Mouse (Mus musculus) adrenal gland, postnatal 10 days (tissue): ENCODE measurements around the gene Atp1b2. TPM values are rescaled to one million over a fixed set of nuclear protein-coding genes. Genes with fewer than 3 reads are reported as not detected.

Experiments used
- DNase-seq: peaks from one replicate; pipeline ENCODE4 v3.0.0; 2021; ENCODE audit warnings: mixed read lengths
- total RNA-seq, 2 experiments: library from RNA; stranded (reverse); gene quantifications; 2 replicates each; pipeline ENCODE4 v1.2.3; 2021

Atp1b2 gene
- total RNA-seq, 2 experiments from 2014 or later = 38.6 to 52.9 TPM

DNA sequence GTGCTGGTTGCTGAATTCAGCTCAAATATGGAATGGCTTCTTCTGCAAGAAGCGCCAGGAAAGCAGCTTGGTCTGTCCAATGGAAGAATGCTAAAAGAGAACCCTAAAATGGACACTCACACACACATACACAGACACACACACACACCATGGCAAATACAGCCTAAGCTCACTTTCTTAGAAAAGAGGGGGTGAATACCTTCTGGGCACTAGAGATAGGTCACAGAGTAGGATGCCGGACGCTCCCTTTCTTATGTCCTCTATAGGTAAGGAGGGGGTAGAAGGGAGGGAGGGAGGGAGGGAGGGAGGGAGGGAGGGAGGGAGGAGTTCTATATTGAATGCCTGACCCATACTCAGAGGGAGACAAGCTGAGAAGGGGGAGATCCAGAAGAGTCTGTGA, 2.8 kb upstream of the Atp1b2 start:
- no peak for DNase-seq

DNA sequence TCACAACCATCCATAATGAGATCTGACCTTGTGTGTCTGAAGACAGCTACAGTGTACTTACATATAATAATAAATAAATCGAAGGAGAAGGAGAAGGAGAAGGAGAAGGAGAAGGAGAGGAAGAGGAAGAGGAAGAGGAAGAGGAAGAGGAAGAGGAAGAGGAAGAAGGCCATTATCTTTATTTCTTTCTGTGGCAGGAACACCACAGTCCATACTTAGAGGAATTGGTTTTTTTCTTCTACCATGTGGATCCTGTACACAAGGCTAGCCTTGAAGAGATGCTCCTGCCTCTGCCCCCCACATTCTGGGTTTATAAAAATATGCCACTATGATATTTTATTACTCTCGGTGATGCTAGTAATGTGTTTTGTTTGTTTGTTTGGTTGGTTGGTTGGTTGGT, 1.1 kb upstream of the Atp1b2 start:
- no peak for DNase-seq

GRCm38 (mm10) chr11:69606491-69606795, 701 bp upstream of the Atp1b2 start:
- no peak for DNase-seq

- peak; percentile 38 for DNase-seq
Observed at GRCm38 (mm10) chr11:69604795-69605664, 712 bp downstream of the Atp1b2 start.

GRCm38 (mm10) chr11:69604347-69604746, 1.4 kb downstream of the Atp1b2 start:
- DNase-seq = no peak

DNA sequence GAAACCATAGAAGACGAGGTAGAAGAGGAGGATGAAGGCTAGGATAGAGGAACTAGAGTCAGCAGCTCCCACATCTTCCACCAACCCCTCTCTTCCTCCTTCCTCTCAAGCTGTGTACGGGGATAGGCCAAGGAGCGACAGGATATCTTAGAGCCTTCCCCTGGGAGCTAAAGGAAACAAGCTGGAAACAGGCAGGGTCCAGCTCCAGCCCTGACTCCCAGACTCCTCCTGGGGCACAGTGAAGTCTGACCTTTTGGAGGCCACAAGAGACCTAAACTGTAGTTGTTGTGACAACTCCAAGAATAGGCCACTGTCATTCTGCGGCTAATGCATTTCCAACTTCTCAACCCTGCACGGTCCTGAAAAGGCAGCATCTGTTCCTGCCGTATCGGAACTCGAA, 2.2 kb downstream of the Atp1b2 start:
- no peak for DNase-seq

DNA sequence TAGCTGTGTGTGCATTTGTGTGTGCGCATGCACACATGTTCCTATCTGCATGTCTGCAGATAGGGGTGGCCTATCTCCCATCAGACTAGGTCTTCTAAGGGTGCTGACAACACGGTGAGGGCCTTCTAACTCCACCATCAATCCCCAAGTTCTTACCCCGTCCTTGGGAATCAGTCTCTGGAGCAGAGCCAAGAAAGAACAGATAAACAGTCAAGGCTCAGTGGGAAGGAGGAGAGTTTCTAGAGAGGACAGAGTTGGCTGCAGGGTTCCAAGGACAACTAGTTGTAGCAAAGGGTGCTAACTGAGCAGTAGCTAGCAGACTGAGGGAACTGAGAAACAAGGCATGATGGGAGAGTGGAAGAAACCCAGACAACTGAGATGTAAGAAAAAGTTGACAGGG, 4.0 kb downstream of the Atp1b2 start:
- peak; percentile 44 for DNase-seq

- peak; percentile 77 for DNase-seq
Observed at GRCm38 (mm10) chr11:69600098-69600497, 5.6 kb downstream of the Atp1b2 start.

- no peak for DNase-seq
Observed at GRCm38 (mm10) chr11:69599436-69599835, 6.3 kb downstream of the Atp1b2 start.

DNA sequence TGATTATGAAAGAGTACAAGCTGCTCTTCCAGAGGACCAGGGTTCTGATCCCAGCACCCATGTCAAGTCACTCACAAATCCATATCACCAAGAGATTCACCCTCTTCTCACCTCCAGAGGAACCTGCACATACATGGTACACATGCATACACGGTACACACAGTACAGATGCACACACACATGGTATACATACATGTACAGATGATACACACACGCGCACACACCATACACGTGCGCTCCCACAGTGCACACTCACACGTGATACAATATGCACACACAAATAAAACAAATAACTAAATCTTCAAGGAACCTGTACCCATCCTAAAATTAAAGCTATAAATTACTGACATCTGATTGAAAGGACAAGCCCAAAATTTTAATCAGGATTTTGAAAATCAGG, 10.9 kb downstream of the Atp1b2 start:
- no peak for DNase-seq

DNA sequence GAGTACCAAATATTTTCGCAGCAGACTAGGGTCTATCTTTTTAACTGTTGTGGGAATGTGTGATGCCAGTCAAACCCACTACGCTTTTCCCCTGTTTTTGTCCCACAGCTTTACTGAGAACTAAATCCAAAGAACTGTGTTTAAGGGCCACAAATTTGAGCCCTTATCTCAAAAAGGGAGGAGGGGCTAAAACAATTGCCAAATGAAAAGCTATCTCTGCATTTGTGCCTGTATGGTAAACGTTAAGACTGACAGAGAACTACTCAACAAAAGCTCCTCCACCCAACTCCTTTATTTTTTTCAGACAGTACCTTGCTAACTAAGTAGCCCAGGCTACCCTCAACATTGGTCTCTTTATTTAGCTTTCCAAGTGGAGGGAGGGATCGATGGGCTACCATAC, 12.9 kb downstream of the Atp1b2 start:
- DNase-seq = no peak

- DNase-seq = no peak
Observed at GRCm38 (mm10) chr11:69591899-69592637, 13.7 kb downstream of the Atp1b2 start.

- DNase-seq = no peak
Observed at GRCm38 (mm10) chr11:69591424-69591823, 14.3 kb downstream of the Atp1b2 start.

DNA sequence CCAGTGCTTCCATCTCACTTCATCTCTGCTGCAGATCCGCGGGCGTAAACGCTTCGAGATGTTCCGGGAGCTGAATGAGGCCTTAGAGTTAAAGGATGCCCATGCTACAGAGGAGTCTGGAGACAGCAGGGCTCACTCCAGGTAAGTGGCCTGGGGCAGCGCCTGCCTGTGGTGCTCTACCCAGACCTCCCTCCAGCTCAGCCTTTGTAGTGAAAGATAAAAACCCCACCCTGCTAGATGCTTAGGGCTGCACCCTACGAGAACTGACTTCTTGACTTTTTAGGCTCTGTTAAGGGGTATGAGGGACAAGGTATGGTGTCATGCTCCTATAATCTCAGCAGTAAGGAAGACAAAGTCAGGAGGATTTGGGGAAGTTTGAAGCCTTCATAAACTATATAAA, 15.1 kb downstream of the Atp1b2 start:
- DNase-seq = no peak

- no peak for DNase-seq
Observed at GRCm38 (mm10) chr11:69589207-69589834, 16.4 kb downstream of the Atp1b2 start.

DNA sequence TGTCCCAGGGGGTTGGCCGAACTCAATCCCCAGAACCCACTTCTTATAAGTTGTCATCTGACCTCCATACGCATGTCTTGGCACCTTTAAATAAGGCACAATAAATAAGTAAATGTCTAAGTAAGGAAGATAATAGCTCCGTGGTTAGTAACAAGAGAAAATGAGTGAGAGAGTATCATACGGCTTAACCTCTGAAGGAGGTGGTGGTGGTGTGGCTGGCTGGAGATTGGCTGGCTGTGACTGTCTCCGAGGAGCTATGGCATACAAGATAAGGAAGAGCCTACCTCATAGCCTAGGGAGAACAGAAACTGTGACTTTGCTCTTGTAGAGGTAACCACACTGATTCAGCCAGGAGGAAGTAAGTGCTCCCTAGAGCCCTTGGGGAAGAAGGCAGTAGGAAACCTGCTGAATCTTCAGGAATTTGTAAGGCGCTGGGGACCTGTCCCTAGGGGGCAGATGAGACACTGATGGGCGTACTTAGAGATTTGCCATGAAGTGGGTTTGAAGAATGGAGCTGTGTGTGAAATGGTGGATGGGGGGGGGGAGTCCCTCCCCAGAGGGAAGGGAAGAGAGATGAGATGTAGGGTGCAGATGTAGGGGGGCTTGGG, 19.9 kb downstream of the Atp1b2 start:
- DNase-seq = no peak

DNA sequence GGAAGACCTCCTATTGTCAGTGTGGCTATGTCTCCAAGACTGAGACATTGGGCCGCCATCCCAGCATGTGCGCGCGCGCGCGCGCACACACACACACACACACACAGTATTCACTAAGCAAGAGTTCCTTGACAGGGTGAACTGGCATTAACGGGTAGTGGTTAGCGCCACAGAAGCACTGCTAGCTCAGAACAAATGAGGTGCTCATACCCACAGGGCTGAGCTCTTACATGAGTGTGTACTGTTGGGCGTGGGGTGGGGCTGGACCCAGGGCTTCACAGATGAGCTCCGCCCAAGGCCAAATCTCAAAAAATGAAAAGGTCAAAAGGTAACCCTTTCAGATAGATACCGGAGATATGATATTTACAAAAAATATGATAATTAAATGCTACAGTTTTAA, 20.8 kb downstream of the Atp1b2 start:
- no peak for DNase-seq

DNA sequence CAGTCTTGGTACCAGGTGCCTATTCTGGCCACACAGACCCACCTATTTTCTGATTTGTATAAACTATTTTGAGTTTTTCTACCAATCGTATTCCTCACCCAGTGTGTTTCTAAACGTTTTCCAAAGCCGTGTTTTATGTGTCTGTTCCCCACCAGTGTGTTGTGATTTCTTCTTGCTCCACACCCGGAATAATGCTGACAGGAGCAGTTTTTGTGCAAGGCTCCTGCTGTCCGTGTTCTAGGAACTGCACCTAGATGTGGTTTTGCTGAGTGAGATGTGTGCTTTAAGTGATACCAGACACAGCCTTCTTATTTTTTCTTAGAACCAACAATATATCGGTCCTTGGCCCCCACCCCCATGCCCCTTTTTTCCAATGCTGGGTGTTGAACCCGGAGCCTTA, 21.7 kb downstream of the Atp1b2 start:
- no peak for DNase-seq

DNA sequence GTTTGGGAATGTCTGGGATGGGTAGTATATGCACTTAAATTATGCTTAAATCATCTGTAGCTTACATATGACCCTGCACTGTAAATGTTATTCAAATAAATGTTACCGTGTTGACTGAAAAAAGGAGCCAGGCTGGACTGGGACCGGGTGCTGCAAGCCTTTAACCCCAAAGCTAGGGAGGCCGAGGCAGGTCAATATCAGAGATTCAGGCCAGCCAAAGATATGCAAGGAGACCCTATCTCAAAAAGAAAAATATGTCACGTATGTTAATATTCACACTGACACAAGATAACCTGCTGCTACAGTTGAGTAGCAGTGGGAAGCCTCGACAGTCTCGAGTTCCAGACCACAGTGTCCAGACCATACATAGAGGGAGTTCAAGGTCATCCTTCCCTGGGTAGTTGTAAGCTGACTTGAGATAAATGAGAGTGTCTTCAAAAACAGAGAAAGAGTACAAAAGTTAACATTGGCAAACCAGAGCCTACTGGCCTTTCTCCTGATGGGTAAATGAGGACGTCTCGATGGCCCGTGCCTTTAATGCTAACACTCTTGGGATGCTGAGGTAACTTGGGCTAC, 23.4 kb downstream of the Atp1b2 start:
- no peak for DNase-seq

DNA sequence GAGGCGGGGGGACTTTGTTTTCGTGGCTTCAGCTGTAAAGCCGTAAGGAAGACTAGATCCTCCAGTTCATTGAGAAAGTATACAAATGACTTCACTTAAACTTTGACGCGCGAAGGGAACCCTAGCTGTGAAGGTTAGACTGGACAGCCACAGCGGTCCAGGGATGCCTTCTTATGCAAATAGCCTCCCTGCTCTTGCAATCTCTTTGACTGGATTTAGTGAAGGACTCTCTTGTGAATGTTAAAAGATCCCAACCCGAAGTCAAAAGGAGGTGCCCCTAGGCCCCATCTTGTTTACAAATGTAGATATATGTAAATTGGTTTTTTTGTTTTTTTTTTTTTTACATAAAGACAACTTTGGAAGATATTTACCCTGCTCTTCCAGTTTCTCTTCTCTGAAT, 23.9 kb downstream of the Atp1b2 start:
- no peak for DNase-seq

- DNase-seq = peak; percentile 94
Observed at GRCm38 (mm10) chr11:69581147-69581688, 24.5 kb downstream of the Atp1b2 start.

DNA sequence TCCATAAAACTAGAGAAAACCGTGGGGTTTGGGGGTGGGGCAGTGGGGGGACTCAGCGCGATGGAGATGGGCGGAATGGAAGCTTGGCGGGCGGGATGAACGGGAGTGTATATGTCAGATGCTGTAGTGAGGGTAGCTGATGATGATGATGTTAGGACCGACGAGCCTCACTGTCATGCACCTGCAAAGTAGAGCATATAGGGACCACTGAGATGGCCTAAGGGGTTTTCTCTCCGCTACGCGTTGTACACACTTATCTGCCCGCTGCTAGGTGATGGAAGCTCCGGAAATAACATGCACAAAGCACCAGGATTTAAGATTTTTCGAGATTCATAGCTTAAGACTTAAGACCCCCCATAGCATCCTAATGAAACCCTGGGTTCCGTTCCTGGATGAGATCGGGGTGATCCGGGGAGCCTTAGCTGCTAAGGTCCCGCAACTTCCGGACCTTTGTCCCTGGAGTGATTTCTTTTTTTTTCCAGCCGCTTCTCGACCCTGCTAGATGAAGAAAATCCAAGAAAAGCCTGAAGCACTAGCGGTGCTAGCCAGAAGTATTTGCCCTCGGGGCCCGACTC, 25.1 kb downstream of the Atp1b2 start:
- no peak for DNase-seq
